Mouse (Mus musculus): ENCODE results near the gene Serpinf2. TPM values are rescaled to one million over a fixed set of nuclear protein-coding genes. Genes with fewer than 3 reads are reported as not detected.

Gene Serpinf2
- polyA plus RNA-seq, 1 experiment from 2014 or later = 0.52 TPM

- H3K4me1 ChIP-seq (ENCODE audit: control insufficient read depth, insufficient read depth, low read length) = peaks cover 13% of the 10 kb centered on the region
- H3K9ac ChIP-seq (ENCODE audit: low read length) = no peak overlapping the region
- H3K27ac ChIP-seq (replicated peaks; ENCODE audit: low read depth, low read length) = no peak overlapping the region
- no peaks in the 10 kb centered on the region for H3K27me3 ChIP-seq (ENCODE audit: control insufficient read depth, insufficient read depth, low read length)
- no peak for ATAC-seq (ENCODE audit: insufficient number of reproducible peaks, low FRiP score, low TSS enrichment, low read depth)
- H3K4me2 ChIP-seq (ENCODE audit: low read depth, severe bottlenecking) = no peak overlapping the region
- WGBS = 84% methylated on average over 7 of the region's 7 CpGs
- no peak overlapping the region for H3K4me3 ChIP-seq (ENCODE audit: low read depth, low read length)
- no peaks in the 10 kb centered on the region for H3K9me3 ChIP-seq (ENCODE audit: control insufficient read depth, low read length)
- H3K36me3 ChIP-seq (ENCODE audit: control insufficient read depth, insufficient read depth, low read length) = 0 out of 2 replicates have a peak, but pooled peaks cover 2% of the 10 kb centered on the region
- DNase-seq (ENCODE audit: low spot score) = no peak
Observed at GRCm38 (mm10) chr11:75420037-75420436, 19.4 kb downstream of the Serpinf2 start.

GRCm38 (mm10) chr11:75415994-75416393 lies 23.4 kb downstream of the Serpinf2 start:
- Histone ChIP-seq H3K9ac (ENCODE audit: low read length) (no peak overlapping the region), H3K4me3 (ENCODE audit: low read depth, low read length) (no peak overlapping the region), H3K27me3 (ENCODE audit: control insufficient read depth, insufficient read depth, low read length) (no peaks in the 10 kb centered on the region), H3K4me2 (ENCODE audit: low read depth, severe bottlenecking) (no peak overlapping the region), H3K27ac (replicated peaks; ENCODE audit: low read depth, low read length) (no peak overlapping the region), H3K36me3 (ENCODE audit: control insufficient read depth, insufficient read depth, low read length) (peaks cover 4% of the 10 kb centered on the region; the same call in 1 of the 2 replicates), H3K9me3 (ENCODE audit: control insufficient read depth, low read length) (no peaks in the 10 kb centered on the region), H3K4me1 (ENCODE audit: control insufficient read depth, insufficient read depth, low read length) (peaks cover 7% of the 10 kb centered on the region)
- ATAC-seq (ENCODE audit: insufficient number of reproducible peaks, low FRiP score, low TSS enrichment, low read depth) (no peak), DNase-seq (ENCODE audit: low spot score) (no peak)
- 89% methylated on average over 13 of the region's 13 CpGs for WGBS

DNA sequence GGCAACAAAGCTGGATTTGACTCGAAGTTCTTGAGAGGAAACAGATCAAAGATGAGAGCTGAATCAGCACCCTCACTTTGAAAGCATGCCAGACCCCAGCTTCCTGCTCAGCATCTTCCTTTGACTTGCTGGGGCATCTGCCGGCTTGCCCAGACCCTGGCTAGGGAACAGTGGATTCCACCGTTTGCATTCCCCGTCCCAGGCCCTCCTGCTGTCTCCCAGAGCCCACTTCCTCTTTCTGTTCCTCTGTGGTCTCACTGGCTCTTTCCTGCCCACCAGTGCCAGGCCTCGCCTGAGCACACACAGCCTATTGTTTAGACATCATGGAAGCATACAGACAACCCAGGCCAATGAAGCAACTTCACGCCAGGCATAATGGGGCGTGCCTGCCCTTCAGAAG lies 24.3 kb downstream of the Serpinf2 start:
- Histone ChIP-seq H3K36me3 (ENCODE audit: control insufficient read depth, insufficient read depth, low read length) (peaks cover 4% of the 10 kb centered on the region; the same call in 1 of the 2 replicates), H3K4me3 (ENCODE audit: low read depth, low read length) (no peak overlapping the region), H3K9me3 (ENCODE audit: control insufficient read depth, low read length) (no peaks in the 10 kb centered on the region), H3K27me3 (ENCODE audit: control insufficient read depth, insufficient read depth, low read length) (no peaks in the 10 kb centered on the region), H3K9ac (ENCODE audit: low read length) (no peak overlapping the region), H3K4me1 (ENCODE audit: control insufficient read depth, insufficient read depth, low read length) (no peaks in the 10 kb centered on the region), H3K4me2 (ENCODE audit: low read depth, severe bottlenecking) (no peak overlapping the region), H3K27ac (replicated peaks; ENCODE audit: low read depth, low read length) (no peak overlapping the region)
- ATAC-seq (ENCODE audit: insufficient number of reproducible peaks, low FRiP score, low TSS enrichment, low read depth) (no peak), DNase-seq (ENCODE audit: low spot score) (no peak)
- 64% methylated on average over 7 of the region's 7 CpGs for WGBS

DNA sequence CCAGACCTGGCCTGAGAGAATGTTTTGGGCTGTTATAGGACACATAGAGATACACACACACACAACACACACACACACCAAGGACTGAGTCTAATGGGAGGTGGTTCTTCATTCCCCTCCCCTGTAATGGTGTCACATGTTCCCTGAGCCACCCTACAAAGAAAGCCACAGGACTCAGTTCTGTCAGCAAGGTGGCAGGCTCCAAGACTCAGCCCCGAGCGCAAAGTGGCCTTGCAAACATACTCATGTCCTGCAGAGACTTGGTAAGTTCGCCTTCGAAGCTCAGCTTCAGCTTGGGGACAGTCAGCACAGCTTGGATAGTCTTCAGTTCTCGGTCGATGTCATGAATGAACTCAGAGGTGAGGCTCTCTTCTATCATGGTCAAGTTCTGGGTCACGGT lies 28.8 kb downstream of the Serpinf2 start:
- ATAC-seq (ENCODE audit: insufficient number of reproducible peaks, low FRiP score, low TSS enrichment, low read depth) = no peak
- no peaks in the 10 kb centered on the region for H3K27me3 ChIP-seq (ENCODE audit: control insufficient read depth, insufficient read depth, low read length)

GRCm38 (mm10) chr11:75409679-75410575 lies 29.5 kb downstream of the Serpinf2 start:
- no peak overlapping the region for H3K9ac ChIP-seq (ENCODE audit: low read length)
- ATAC-seq (ENCODE audit: insufficient number of reproducible peaks, low FRiP score, low TSS enrichment, low read depth) (no peak), DNase-seq (ENCODE audit: low spot score) (no peak)
- H3K4me1 ChIP-seq (ENCODE audit: control insufficient read depth, insufficient read depth, low read length) = no peaks in the 10 kb centered on the region
- no peaks in the 10 kb centered on the region for H3K9me3 ChIP-seq (ENCODE audit: control insufficient read depth, low read length)
- H3K4me3 ChIP-seq (ENCODE audit: low read depth, low read length) = no peak overlapping the region
- peaks cover 5% of the 10 kb centered on the region; the same call in 1 of the 2 replicates for H3K36me3 ChIP-seq (ENCODE audit: control insufficient read depth, insufficient read depth, low read length)
- no peak overlapping the region for H3K27ac ChIP-seq (replicated peaks; ENCODE audit: low read depth, low read length)
- 89% methylated on average over 17 of the region's 17 CpGs for WGBS
- H3K27me3 ChIP-seq (ENCODE audit: control insufficient read depth, insufficient read depth, low read length) = no peaks in the 10 kb centered on the region
- no peak overlapping the region for H3K4me2 ChIP-seq (ENCODE audit: low read depth, severe bottlenecking)

More for the DNA sequence above, 28.8 kb downstream of the Serpinf2 start:
- no peak overlapping the region for H3K4me3 ChIP-seq (ENCODE audit: low read depth, low read length)
- no peak overlapping the region for H3K27ac ChIP-seq (replicated peaks; ENCODE audit: low read depth, low read length)
- H3K9me3 ChIP-seq (ENCODE audit: control insufficient read depth, low read length) = no peaks in the 10 kb centered on the region
- H3K36me3 ChIP-seq (ENCODE audit: control insufficient read depth, insufficient read depth, low read length) = peaks cover 7% of the 10 kb centered on the region; the same call in 1 of the 2 replicates
- no peak overlapping the region for H3K4me2 ChIP-seq (ENCODE audit: low read depth, severe bottlenecking)
- no peaks in the 10 kb centered on the region for H3K4me1 ChIP-seq (ENCODE audit: control insufficient read depth, insufficient read depth, low read length)
- H3K9ac ChIP-seq (ENCODE audit: low read length) = no peak overlapping the region
- no peak for DNase-seq (ENCODE audit: low spot score)
- WGBS = 91% methylated on average over 7 of the region's 7 CpGs

DNA sequence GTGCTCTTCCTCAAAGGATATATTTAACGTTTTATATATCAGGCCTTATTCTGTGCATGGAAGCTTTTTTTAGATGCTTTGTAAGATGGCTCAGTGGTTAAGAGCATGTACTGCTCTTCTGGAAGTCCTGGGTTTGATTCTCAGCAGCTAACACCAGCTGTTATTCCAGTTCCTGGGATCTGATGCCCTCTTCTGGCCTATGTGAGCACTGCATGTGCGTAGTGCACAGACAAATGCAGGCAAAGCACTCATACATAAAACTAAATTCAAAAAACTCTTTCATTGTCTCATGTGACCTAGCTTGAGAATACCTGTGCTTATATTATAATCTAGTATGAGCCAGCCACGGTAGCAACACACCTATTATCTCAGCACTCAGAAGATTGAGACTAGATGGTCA lies 32.5 kb downstream of the Serpinf2 start:
- H3K27me3 ChIP-seq (ENCODE audit: control insufficient read depth, insufficient read depth, low read length) = no peaks in the 10 kb centered on the region
- ATAC-seq (ENCODE audit: insufficient number of reproducible peaks, low FRiP score, low TSS enrichment, low read depth) (no peak), DNase-seq (ENCODE audit: low spot score) (peak; percentile 73)
- H3K4me3 ChIP-seq (ENCODE audit: low read depth, low read length) = no peak overlapping the region
- WGBS = 42% methylated on average over 3 of the region's 3 CpGs
- no peak overlapping the region for H3K27ac ChIP-seq (replicated peaks; ENCODE audit: low read depth, low read length)
- no peak overlapping the region for H3K4me2 ChIP-seq (ENCODE audit: low read depth, severe bottlenecking)
- peaks cover 3% of the 10 kb centered on the region; the same call in 1 of the 2 replicates for H3K36me3 ChIP-seq (ENCODE audit: control insufficient read depth, insufficient read depth, low read length)
- no peak overlapping the region for H3K9ac ChIP-seq (ENCODE audit: low read length)
- no peaks in the 10 kb centered on the region for H3K4me1 ChIP-seq (ENCODE audit: control insufficient read depth, insufficient read depth, low read length)
- H3K9me3 ChIP-seq (ENCODE audit: control insufficient read depth, low read length) = no peaks in the 10 kb centered on the region

GRCm38 (mm10) chr11:75406104-75406503 lies 33.3 kb downstream of the Serpinf2 start:
- H3K4me1 ChIP-seq (ENCODE audit: control insufficient read depth, insufficient read depth, low read length) = no peaks in the 10 kb centered on the region
- no peak overlapping the region for H3K4me2 ChIP-seq (ENCODE audit: low read depth, severe bottlenecking)
- H3K27ac ChIP-seq (replicated peaks; ENCODE audit: low read depth, low read length) = no peak overlapping the region
- no peak overlapping the region for H3K9ac ChIP-seq (ENCODE audit: low read length)
- ATAC-seq (ENCODE audit: insufficient number of reproducible peaks, low FRiP score, low TSS enrichment, low read depth) = no peak
- DNase-seq (ENCODE audit: low spot score) = no peak
- H3K9me3 ChIP-seq (ENCODE audit: control insufficient read depth, low read length) = no peaks in the 10 kb centered on the region
- WGBS = 72% methylated on average over 4 of the region's 4 CpGs
- peaks cover 3% of the 10 kb centered on the region; the same call in 1 of the 2 replicates for H3K36me3 ChIP-seq (ENCODE audit: control insufficient read depth, insufficient read depth, low read length)
- no peak overlapping the region for H3K4me3 ChIP-seq (ENCODE audit: low read depth, low read length)
- no peaks in the 10 kb centered on the region for H3K27me3 ChIP-seq (ENCODE audit: control insufficient read depth, insufficient read depth, low read length)

- ATAC-seq (ENCODE audit: insufficient number of reproducible peaks, low FRiP score, low TSS enrichment, low read depth) = no peak
- Histone ChIP-seq H3K9ac (ENCODE audit: low read length) (no peak overlapping the region), H3K36me3 (ENCODE audit: control insufficient read depth, insufficient read depth, low read length) (peaks cover 3% of the 10 kb centered on the region; the same call in 1 of the 2 replicates), H3K9me3 (ENCODE audit: control insufficient read depth, low read length) (no peaks in the 10 kb centered on the region), H3K4me3 (ENCODE audit: low read depth, low read length) (no peak overlapping the region), H3K27ac (replicated peaks; ENCODE audit: low read depth, low read length) (no peak overlapping the region), H3K27me3 (ENCODE audit: control insufficient read depth, insufficient read depth, low read length) (no peaks in the 10 kb centered on the region), H3K4me2 (ENCODE audit: low read depth, severe bottlenecking) (no peak overlapping the region), H3K4me1 (ENCODE audit: control insufficient read depth, insufficient read depth, low read length) (no peaks in the 10 kb centered on the region)
- WGBS = 85% methylated on average over 6 of the region's 6 CpGs
- DNase-seq (ENCODE audit: low spot score) = no peak
Observed at GRCm38 (mm10) chr11:75404801-75405200, 34.6 kb downstream of the Serpinf2 start.

Data from limb, embryonic 11.5 days (tissue).